Mouse (Mus musculus): Measurements from ENCODE around the gene Rnf220.

- no peak for TF ChIP-seq CTCF (IDR thresholded peaks at IDR 0.05; ENCODE audit: low read depth)
- TF ChIP-seq EP300 (IDR thresholded peaks at IDR 0.05; ENCODE audit: low read depth): no peak
These were observed 67.2 kb downstream of the Rnf220 start for GRCm38 (mm10) chr4:117429604-117430003.

All from liver, postnatal 0 days (tissue).